In genomic region chr10:88983444-88983843, GRCm38 (mm10) we compare ENCODE assay signal across 8 mouse cellular contexts.
DNase-seq lines count a peak whose midpoint lies in the region; TF ChIP-seq lines count a peak whose summit lies in the region.

No protein-coding gene starts in this region.

- no peak overlapping the region for H3K27ac ChIP-seq in heart, adult 2 months
- no peak overlapping the region for H3K27ac ChIP-seq in testis, adult 2 months (ENCODE audit: control insufficient read depth, insufficient read depth, low read depth, low read length)

- no peaks in the 10 kb centered on the region for H3K27me3 ChIP-seq in heart, adult 2 months (ENCODE audit: control insufficient read depth, insufficient read depth, low read length)
- no peaks in the 10 kb centered on the region for H3K27me3 ChIP-seq in testis, adult 2 months (ENCODE audit: control insufficient read depth, insufficient read depth, low read length)

- WGBS in heart, adult 2 months = 34% methylated on average over 8 of the region's 8 CpGs

- no peak for TF ChIP-seq EP300 in heart, adult 2 months (IDR thresholded peaks at IDR 0.05; ENCODE audit: insufficient read depth, low read depth, low read length)

- H3K4me1 ChIP-seq in heart, adult 2 months (ENCODE audit: control insufficient read depth, insufficient read depth, low read length) = no peaks in the 10 kb centered on the region
- H3K4me1 ChIP-seq in testis, adult 2 months (ENCODE audit: control insufficient read depth, insufficient read depth, low read length) = no peaks in the 10 kb centered on the region

- peak; percentile 58 for TF ChIP-seq CTCF in heart, adult 2 months (IDR thresholded peaks at IDR 0.05)
- peak; percentile 36; the same call in 1 of the 2 replicates for TF ChIP-seq CTCF in testis, adult 2 months (IDR thresholded peaks at IDR 0.05; ENCODE audit: control insufficient read depth, insufficient read depth, insufficient replicate concordance, low read depth, low read length)

- no peaks in the 10 kb centered on the region for H3K79me2 ChIP-seq in heart, adult 2 months (replicated peaks; ENCODE audit: control insufficient read depth, insufficient read depth, low read length)

- H3K4me3 ChIP-seq in heart, adult 2 months = no peak overlapping the region
- H3K4me3 ChIP-seq in testis, adult 2 months (ENCODE audit: control insufficient read depth, low read depth, low read length) = no peak overlapping the region

- intact Hi-C loops in heart, adult 2 months (cut with DNase I) = no loop called here
- intact Hi-C loops in left cerebral cortex, postnatal 36 days (cut with DNase I) = loop anchor here (10.0 kb wide), 1 partner anchor 159 kb away; the partner anchor contains the start of gene Utp20

- DNase-seq in heart, adult 2 months = peak in 1 of 2 experiments; percentile 53
- no peak for DNase-seq in heart, adult 8-10 months (ENCODE audit: low spot score)
- no peak for DNase-seq in testis, postnatal 14 days (ENCODE audit: low spot score)
- DNase-seq in embryo, embryonic 11 days = peak; percentile 44
- DNase-seq in left cerebral cortex, postnatal 36 days (ENCODE audit: low spot score in 2 of 2) = peak; percentile 21 to 26
- DNase-seq in yolk sac, embryonic 10.5 days (ENCODE audit: low spot score) = no peak
- no peak for DNase-seq in spleen, postnatal 14 days (ENCODE audit: low spot score in 2 of 2)

- H3K9ac ChIP-seq in heart, adult 2 months (ENCODE audit: low read depth, low read length) = no peak overlapping the region

- no peaks in the 10 kb centered on the region for H3K36me3 ChIP-seq in heart, adult 2 months (ENCODE audit: control insufficient read depth, insufficient read depth, low read length)
- H3K36me3 ChIP-seq in testis, adult 2 months (ENCODE audit: control insufficient read depth, insufficient read depth, low read length) = no peaks in the 10 kb centered on the region

- no peak for TF ChIP-seq POLR2A in heart, adult 2 months (IDR thresholded peaks at IDR 0.05; ENCODE audit: insufficient read depth, low read depth, low read length)
- TF ChIP-seq POLR2A in testis, adult 2 months (IDR thresholded peaks at IDR 0.05; ENCODE audit: control insufficient read depth, low read depth, low read length) = no peak

Comparison
In these comparisons a context has a peak if more than half of its experiments do, and no peak if none do; other contexts are left out.
1. DNase-seq: peak in embryo, embryonic 11 days (single experiment) and left cerebral cortex, postnatal 36 days (2 of 2); none in heart, adult 8-10 months (single experiment), testis, postnatal 14 days (single experiment), yolk sac, embryonic 10.5 days (single experiment) and spleen, postnatal 14 days (0 of 2).